Mouse (Mus musculus) liver, embryonic 12.5 days (tissue): ENCODE data around the gene Car3. TPM values are rescaled to one million over a fixed set of nuclear protein-coding genes. Genes with fewer than 3 reads are reported as not detected.
A peak's percentile ranks its signal among the peaks of the same experiment; 100 is the strongest.

Source experiments
- ATAC-seq: fragments of 200-750 bp; cut with Nextera tagmentation; 2 replicates; pipeline ENCODE4 v1.8.0; 2017; ENCODE audit warnings: moderate number of reproducible peaks, mild to moderate bottlenecking, moderate library complexity
- H3K27ac ChIP-seq: fragments of 300-500 bp; sonication (generic); 2 replicates; pipeline ENCODE4 v1.5.1; 2016; ENCODE audit warnings: mild to moderate bottlenecking
- H3K27me3 ChIP-seq: fragments of 300-500 bp; sonication (generic); replicated peaks from 2 replicates; pipeline ENCODE4 v1.6.1; 2016; ENCODE audit warnings: mild to moderate bottlenecking, moderate library complexity
- H3K36me3 ChIP-seq: fragments of 300-500 bp; sonication (generic); 2 replicates; pipeline ENCODE4 v1.6.1; 2016; ENCODE audit warnings: mild to moderate bottlenecking, moderate library complexity
- H3K4me1 ChIP-seq: fragments of 300-500 bp; sonication (generic); 2 replicates; pipeline ENCODE4 v1.6.1; 2016
- H3K4me2 ChIP-seq: fragments of 300-500 bp; sonication (generic); 2 replicates; pipeline ENCODE4 v1.6.1; 2016; ENCODE audit warnings: mild to moderate bottlenecking, moderate library complexity
- H3K4me3 ChIP-seq: fragments of 300-500 bp; sonication (generic); 2 replicates; pipeline ENCODE4 v1.5.1; 2016; ENCODE audit warnings: mild to moderate bottlenecking, moderate library complexity
- H3K9ac ChIP-seq: fragments of 300-500 bp; sonication (generic); 2 replicates; pipeline ENCODE4 v1.6.1; 2016; ENCODE audit warnings: mild to moderate bottlenecking, moderate library complexity
- H3K9me3 ChIP-seq: fragments of 300-500 bp; sonication (generic); replicated peaks from 2 replicates; pipeline ENCODE4 v1.6.1; 2016; ENCODE audit warnings: mild to moderate bottlenecking, moderate library complexity
- WGBS: fragments of 180-500 bp; shearing (Covaris S2); methylation state at CpG from one replicate; pipeline ENCODE4 v1.1.7; 2016; ENCODE audit not compliant: insufficient replicate concordance; 5-methylcytosine and 5-hydroxymethylcytosine counted together
- polyA plus RNA-seq: library from polyadenylated mRNA; unstranded; fragments of >200 nt; fragmentation: Nextera tagmentation; extraction: Ambion mirVana; gene quantifications from 2 replicates; pipeline ENCODE4 v1.2.1, GENCODE M21; 2016

Gene Car3
- polyA plus RNA-seq, 1 experiment from 2014 or later = 8.2 TPM

DNA sequence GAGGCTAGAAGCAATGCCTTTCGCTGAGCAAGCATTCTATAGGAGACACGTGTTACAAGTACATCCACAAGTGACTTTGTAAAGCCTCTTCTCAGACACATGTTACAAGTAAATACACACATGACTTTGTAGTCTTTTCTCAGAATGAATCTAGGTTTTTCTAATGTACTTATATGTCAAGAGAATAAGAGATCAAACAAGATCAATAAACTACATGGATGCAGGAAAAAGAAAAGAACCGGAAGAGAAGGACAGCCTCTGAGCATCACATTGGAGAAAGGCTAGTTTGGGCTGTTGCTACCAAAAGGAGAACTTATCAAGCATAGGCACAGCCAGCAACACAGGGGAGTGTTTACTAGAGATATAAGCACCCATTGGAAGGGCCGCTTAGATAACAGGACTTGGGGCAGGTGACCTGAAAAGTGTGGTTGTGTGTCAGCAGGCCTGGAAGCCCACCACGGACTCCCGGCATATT is 15.5 kb downstream of the Car3 start:
- peak overlapping the region; percentile 99 for H3K27ac ChIP-seq
- WGBS = 19% methylated on average over 6 of the region's 6 CpGs
- H3K9ac ChIP-seq = peak overlapping the region; percentile 71

GRCm38 (mm10) chr3:14879293-14879692 is 16.0 kb downstream of the Car3 start:
- Histone ChIP-seq H3K9me3 (no peaks in the 10 kb centered on the region), H3K27ac (peak overlapping the region; percentile 99), H3K36me3 (no peaks in the 10 kb centered on the region), H3K4me2 (peak overlapping the region; percentile 55), H3K4me3 (peak overlapping the region; percentile 23), H3K4me1 (peaks cover 83% of the 10 kb centered on the region), H3K9ac (peak overlapping the region; percentile 70), H3K27me3 (no peaks in the 10 kb centered on the region)
- WGBS = 40% methylated on average over 3 of the region's 3 CpGs
- ATAC-seq = peak; percentile 40; the same call in 1 of the 2 replicates

More for the DNA sequence above, 15.5 kb downstream of the Car3 start:
- ATAC-seq = peak; percentile 86
- peak overlapping the region; percentile 28; the same call in 1 of the 2 replicates for H3K4me3 ChIP-seq
- peak overlapping the region; percentile 55 for H3K4me2 ChIP-seq
- no peaks in the 10 kb centered on the region for H3K27me3 ChIP-seq
- no peaks in the 10 kb centered on the region for H3K9me3 ChIP-seq
- H3K36me3 ChIP-seq = no peaks in the 10 kb centered on the region
- peaks cover 83% of the 10 kb centered on the region for H3K4me1 ChIP-seq

DNA sequence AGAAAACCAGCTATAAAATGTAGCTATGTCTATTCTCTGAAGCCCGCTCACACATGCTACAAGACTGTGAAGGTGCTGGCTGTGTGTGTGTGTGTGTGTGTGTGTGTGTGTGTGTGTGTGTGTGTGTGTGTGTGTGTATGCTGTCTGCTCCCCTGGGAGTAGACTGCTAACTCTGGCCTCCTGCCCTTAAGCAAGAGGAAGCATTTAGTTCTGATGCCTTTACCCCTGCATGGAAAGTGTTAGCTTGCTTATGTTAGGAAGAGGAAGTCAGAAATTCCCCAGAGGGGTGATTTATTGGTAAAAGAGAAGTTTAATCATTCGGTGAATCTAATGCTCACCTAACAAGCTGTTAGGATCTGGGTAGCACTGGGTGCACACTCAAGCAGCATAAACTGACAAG is 17.0 kb downstream of the Car3 start:
- H3K4me1 ChIP-seq = peaks cover 83% of the 10 kb centered on the region

DNA sequence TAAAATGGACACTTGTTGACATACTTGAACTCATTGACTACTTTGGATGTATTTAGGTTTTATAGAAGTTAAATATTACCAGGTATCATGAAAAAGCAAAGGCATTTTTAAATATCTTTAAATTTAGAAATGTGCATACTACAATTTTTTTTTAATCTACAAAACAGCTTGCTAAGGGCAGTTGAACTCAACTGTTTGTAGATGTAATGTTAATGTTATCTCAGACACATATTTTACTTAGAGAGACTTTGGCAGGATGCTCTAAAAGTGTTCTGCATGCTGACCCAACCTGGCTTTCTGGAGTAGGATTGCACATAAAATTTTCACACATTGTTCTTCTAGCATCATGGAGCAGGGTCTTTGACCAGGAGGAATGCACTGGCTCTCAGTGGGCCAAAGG is 18.7 kb downstream of the Car3 start:
- Histone ChIP-seq H3K4me3 (no peak overlapping the region), H3K4me1 (peaks cover 69% of the 10 kb centered on the region), H3K9ac (peak overlapping the region; percentile 40; the same call in 1 of the 2 replicates), H3K27ac (peak overlapping the region; percentile 88), H3K36me3 (no peaks in the 10 kb centered on the region), H3K27me3 (no peaks in the 10 kb centered on the region), H3K9me3 (no peaks in the 10 kb centered on the region), H3K4me2 (0 out of 2 replicates have a peak overlapping the region, but pooled peaks have one; percentile 8)
- no peak for ATAC-seq

More for the DNA sequence above, 17.0 kb downstream of the Car3 start:
- no peak overlapping the region for H3K4me3 ChIP-seq
- peak overlapping the region; percentile 61 for H3K9ac ChIP-seq
- no peaks in the 10 kb centered on the region for H3K9me3 ChIP-seq
- no peaks in the 10 kb centered on the region for H3K36me3 ChIP-seq
- ATAC-seq = no peak
- H3K27ac ChIP-seq = peak overlapping the region; percentile 99
- H3K27me3 ChIP-seq = no peaks in the 10 kb centered on the region
- peak overlapping the region; percentile 21; the same call in 1 of the 2 replicates for H3K4me2 ChIP-seq
- 48% methylated on average over 2 of the region's 2 CpGs for WGBS

GRCm38 (mm10) chr3:14882756-14883155 is 19.4 kb downstream of the Car3 start:
- peaks cover 62% of the 10 kb centered on the region for H3K4me1 ChIP-seq
- no peak overlapping the region for H3K4me3 ChIP-seq
- no peaks in the 10 kb centered on the region for H3K9me3 ChIP-seq
- no peak for ATAC-seq
- H3K27me3 ChIP-seq = no peaks in the 10 kb centered on the region
- peak overlapping the region; percentile 88 for H3K27ac ChIP-seq
- peak overlapping the region; percentile 35 for H3K4me2 ChIP-seq
- peak overlapping the region; percentile 52 for H3K9ac ChIP-seq
- peaks cover 5% of the 10 kb centered on the region for H3K36me3 ChIP-seq
- WGBS = 22% methylated on average over 3 of the region's 3 CpGs

DNA sequence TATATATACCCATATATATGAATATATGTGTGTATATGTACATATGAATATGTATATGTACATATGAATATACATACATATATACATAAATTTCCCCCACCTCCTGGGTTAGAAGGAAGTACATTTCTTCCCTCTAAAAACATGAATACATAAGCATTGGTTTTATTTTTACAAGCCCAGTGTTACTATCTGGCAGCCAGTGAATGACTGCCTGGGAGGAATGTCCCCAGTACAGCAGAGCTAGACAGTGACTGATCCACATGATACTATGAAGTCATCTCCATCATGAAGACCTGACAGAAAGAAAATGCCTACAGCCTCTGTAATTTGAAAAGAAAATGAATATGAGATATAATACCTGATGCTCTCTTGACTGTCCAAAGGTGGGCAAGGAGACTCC is 21.5 kb downstream of the Car3 start:
- ATAC-seq = no peak
- no peaks in the 10 kb centered on the region for H3K9me3 ChIP-seq
- peaks cover 47% of the 10 kb centered on the region for H3K4me1 ChIP-seq
- peak overlapping the region; percentile 100 for H3K9ac ChIP-seq
- H3K27ac ChIP-seq = peak overlapping the region; percentile 81
- H3K4me2 ChIP-seq = peak overlapping the region; percentile 81
- peak overlapping the region; percentile 97; the same call in 1 of the 2 replicates for H3K4me3 ChIP-seq
- peaks cover 26% of the 10 kb centered on the region for H3K36me3 ChIP-seq
- no peaks in the 10 kb centered on the region for H3K27me3 ChIP-seq

- peak within 1 kb of the TSS; percentile 100 for H3K9ac ChIP-seq
- H3K27me3 ChIP-seq = no peaks in the 10 kb centered on the region
- peak within 1 kb of the TSS; percentile 97 for H3K4me3 ChIP-seq
- peaks cover 39% of the 10 kb centered on the region for H3K36me3 ChIP-seq
- H3K27ac ChIP-seq = peak within 1 kb of the TSS; percentile 99
- peak; percentile 90 for ATAC-seq
- no peaks in the 10 kb centered on the region for H3K9me3 ChIP-seq
- H3K4me1 ChIP-seq = peaks cover 39% of the 10 kb centered on the region
- H3K4me2 ChIP-seq = peak within 1 kb of the TSS; percentile 81
- WGBS = under 1% methylated on average over 95 of the region's 95 CpGs
Measured at GRCm38 (mm10) chr3:14886102-14887098, 23.1 kb downstream of the Car3 start, which contains the start of gene Car2. Gene Car2 (plus strand): TSS chr3:14886273.

GRCm38 (mm10) chr3:14887134-14887666 is 23.9 kb downstream of the Car3 start:
- Histone ChIP-seq H3K4me3 (peak overlapping the region; percentile 97), H3K27me3 (no peaks in the 10 kb centered on the region), H3K36me3 (peaks cover 45% of the 10 kb centered on the region), H3K27ac (peak overlapping the region; percentile 99), H3K9me3 (no peaks in the 10 kb centered on the region), H3K4me1 (peaks cover 39% of the 10 kb centered on the region), H3K9ac (peak overlapping the region; percentile 100), H3K4me2 (peak overlapping the region; percentile 81)
- 9% methylated on average over 11 of the region's 11 CpGs for WGBS
- no peak for ATAC-seq

DNA sequence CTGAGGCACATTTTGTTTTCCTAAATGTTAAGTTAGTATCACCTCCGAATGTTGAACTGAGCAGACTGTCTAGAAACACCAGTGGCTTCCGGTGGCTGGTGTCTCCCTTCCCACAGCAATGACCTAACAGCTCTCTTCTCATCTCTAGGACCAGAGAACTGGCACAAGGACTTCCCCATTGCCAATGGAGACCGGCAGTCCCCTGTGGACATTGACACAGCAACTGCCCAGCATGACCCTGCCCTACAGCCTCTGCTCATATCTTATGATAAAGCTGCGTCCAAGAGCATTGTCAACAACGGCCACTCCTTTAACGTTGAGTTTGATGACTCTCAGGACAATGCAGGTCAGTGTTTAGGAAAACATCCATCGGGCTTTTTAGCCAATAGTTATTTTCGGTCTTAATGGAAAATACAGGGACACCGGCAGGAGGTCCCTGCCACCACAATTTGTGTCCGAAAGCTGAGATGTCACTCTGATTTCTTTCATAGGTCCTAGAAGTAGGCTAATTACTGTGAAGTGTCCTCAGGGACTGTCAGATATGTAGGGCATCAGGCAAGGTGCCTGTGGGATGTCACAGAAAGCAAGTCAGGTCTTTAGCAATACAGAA is 24.5 kb downstream of the Car3 start:
- Histone ChIP-seq H3K27ac (peak overlapping the region; percentile 99), H3K4me3 (peak overlapping the region; percentile 97)

GRCm38 (mm10) chr3:14888549-14888948 is 25.2 kb downstream of the Car3 start:
- peaks cover 34% of the 10 kb centered on the region for H3K4me1 ChIP-seq
- H3K27ac ChIP-seq = peak overlapping the region; percentile 99
- H3K4me2 ChIP-seq = peak overlapping the region; percentile 81
- H3K4me3 ChIP-seq = peak overlapping the region; percentile 97
- H3K27me3 ChIP-seq = no peaks in the 10 kb centered on the region
- no peak for ATAC-seq
- H3K36me3 ChIP-seq = peaks cover 55% of the 10 kb centered on the region
- no peaks in the 10 kb centered on the region for H3K9me3 ChIP-seq
- 51% methylated on average over 2 of the region's 2 CpGs for WGBS
- H3K9ac ChIP-seq = peak overlapping the region; percentile 100

More for the DNA sequence above, 24.5 kb downstream of the Car3 start:
- Histone ChIP-seq H3K27me3 (no peaks in the 10 kb centered on the region), H3K4me2 (peak overlapping the region; percentile 81), H3K9me3 (no peaks in the 10 kb centered on the region), H3K4me1 (peaks cover 37% of the 10 kb centered on the region), H3K36me3 (peaks cover 50% of the 10 kb centered on the region), H3K9ac (peak overlapping the region; percentile 100)
- 22% methylated on average over 10 of the region's 10 CpGs for WGBS
- no peak for ATAC-seq

GRCm38 (mm10) chr3:14889085-14889484 is 25.8 kb downstream of the Car3 start:
- WGBS = 27% methylated on average over 2 of the region's 2 CpGs
- Histone ChIP-seq H3K27ac (peak overlapping the region; percentile 99), H3K4me2 (peak overlapping the region; percentile 81), H3K27me3 (no peaks in the 10 kb centered on the region), H3K9me3 (no peaks in the 10 kb centered on the region), H3K36me3 (peaks cover 59% of the 10 kb centered on the region), H3K4me1 (peaks cover 32% of the 10 kb centered on the region), H3K9ac (peak overlapping the region; percentile 100), H3K4me3 (peak overlapping the region; percentile 97)
- no peak for ATAC-seq
